Mouse (Mus musculus) kidney, postnatal 0 days (tissue): Measurements from ENCODE around the gene Kcnj1. TPM values are rescaled to one million over a fixed set of nuclear protein-coding genes. Genes with fewer than 3 reads are reported as not detected.
A peak's percentile ranks its signal among the peaks of the same experiment; 100 is the strongest.

Experiments used
- ATAC-seq: fragments of 200-750 bp; cut with Nextera tagmentation; replicated peaks from 2 replicates; pipeline ENCODE4 v1.8.0; 2017; ENCODE audit warnings: low read depth, moderate number of reproducible peaks, moderate TSS enrichment, moderate library complexity; ENCODE audit not compliant: low FRiP score
- DNase-seq: peaks from one replicate; pipeline ENCODE4 v3.0.0-alpha.2; 2016; ENCODE audit warnings: low spot score
- H3K27ac ChIP-seq: fragments of 300-500 bp; sonication (generic); 2 replicates; pipeline ENCODE4 v1.5.1; 2014; ENCODE audit warnings: mild to moderate bottlenecking
- H3K27me3 ChIP-seq: fragments of 300-500 bp; sonication (generic); 2 replicates; pipeline ENCODE4 v1.6.1; 2014; ENCODE audit warnings: low read length, mixed read lengths; ENCODE audit not compliant: insufficient read depth
- H3K36me3 ChIP-seq: fragments of 300-500 bp; sonication (generic); 2 replicates; pipeline ENCODE4 v1.6.1; 2014; ENCODE audit warnings: low read length, mixed read lengths; ENCODE audit not compliant: insufficient read depth
- H3K4me1 ChIP-seq: fragments of 300-500 bp; sonication (generic); replicated peaks from 2 replicates; pipeline ENCODE4 v1.6.1; 2014; ENCODE audit warnings: antibody characterized with exemption, low read length, mixed read lengths; ENCODE audit not compliant: insufficient read depth
- H3K4me2 ChIP-seq: fragments of 300-500 bp; sonication (generic); 2 replicates; pipeline ENCODE4 v1.6.1; 2014; ENCODE audit warnings: mild to moderate bottlenecking, low read length, moderate library complexity, mixed read lengths
- H3K4me3 ChIP-seq: fragments of 300-500 bp; sonication (generic); replicated peaks from 2 replicates; pipeline ENCODE4 v1.5.1; 2014; ENCODE audit warnings: low read depth, low read length
- H3K9ac ChIP-seq: fragments of 300-500 bp; sonication (generic); 2 replicates; pipeline ENCODE4 v1.6.1; 2014; ENCODE audit warnings: low read depth, low read length
- H3K9me3 ChIP-seq: fragments of 300-500 bp; sonication (generic); replicated peaks from 2 replicates; pipeline ENCODE4 v1.6.1; 2016; ENCODE audit warnings: low read length, inconsistent platforms, mixed read lengths
- CTCF ChIP-seq: IDR thresholded peaks from 2 replicates; pipeline ENCODE4 v1.5.1; 2016; ENCODE audit warnings: antibody characterized with exemption, low read depth, mild to moderate bottlenecking, moderate library complexity
- WGBS: fragments of 180-500 bp; shearing (Covaris S2); extraction: QIAGEN DNeasy Blood & Tissue Kit; methylation state at CpG from one replicate; pipeline ENCODE4 v1.1.7; 2014; 5-methylcytosine and 5-hydroxymethylcytosine counted together
- polyA plus RNA-seq: library from polyadenylated mRNA; unstranded; fragments of >200 nt; fragmentation: Nextera tagmentation; extraction: Ambion mirVana; gene quantifications from 2 replicates; pipeline ENCODE4 v1.2.1, GENCODE M21; 2015

Kcnj1 gene
- polyA plus RNA-seq, 1 experiment from 2014 or later: 35.9 TPM

- TF ChIP-seq CTCF: no peak
- peak overlapping the region; percentile 56 for H3K4me2 ChIP-seq
These were observed 29.4 kb upstream of the Kcnj1 start for GRCm38 (mm10) chr9:32342929-32343328.

GRCm38 (mm10) chr9:32344051-32344450, 28.2 kb upstream of the Kcnj1 start, which contains the start of gene Kcnj5:
TSS of gene Kcnj5 (minus strand) at chr9:32344350.
- Histone ChIP-seq H3K9me3 (no peaks in the 10 kb centered on the region), H3K4me2 (peak within 1 kb of the TSS; percentile 56), H3K4me3 (peak within 1 kb of the TSS; percentile 20), H3K27me3 (peaks cover 10% of the 10 kb centered on the region; the same call in 1 of the 2 replicates), H3K27ac (no peak within 1 kb of the TSS), H3K36me3 (no peaks in the 10 kb centered on the region), H3K9ac (0 out of 2 replicates have a peak within 1 kb of the TSS, but pooled peaks have one; percentile 27), H3K4me1 (peaks cover 14% of the 10 kb centered on the region)
- TF ChIP-seq CTCF: no peak
- WGBS: 3% methylated on average over 19 of the region's 20 CpGs
- ATAC-seq: no peak; the same call in 1 of the 2 replicates
- no peak for DNase-seq

More at GRCm38 (mm10) chr9:32342929-32343328, 29.4 kb upstream of the Kcnj1 start:
- Histone ChIP-seq H3K9ac (no peak overlapping the region), H3K4me3 (0 out of 2 replicates have a peak overlapping the region, but pooled peaks have one; percentile 20), H3K4me1 (peaks cover 14% of the 10 kb centered on the region), H3K27ac (no peak overlapping the region), H3K9me3 (no peaks in the 10 kb centered on the region), H3K27me3 (peaks cover 10% of the 10 kb centered on the region; the same call in 1 of the 2 replicates), H3K36me3 (no peaks in the 10 kb centered on the region)
- 12% methylated on average over 8 of the region's 8 CpGs for WGBS
- DNase-seq (peak; percentile 53), ATAC-seq (no peak)

DNA sequence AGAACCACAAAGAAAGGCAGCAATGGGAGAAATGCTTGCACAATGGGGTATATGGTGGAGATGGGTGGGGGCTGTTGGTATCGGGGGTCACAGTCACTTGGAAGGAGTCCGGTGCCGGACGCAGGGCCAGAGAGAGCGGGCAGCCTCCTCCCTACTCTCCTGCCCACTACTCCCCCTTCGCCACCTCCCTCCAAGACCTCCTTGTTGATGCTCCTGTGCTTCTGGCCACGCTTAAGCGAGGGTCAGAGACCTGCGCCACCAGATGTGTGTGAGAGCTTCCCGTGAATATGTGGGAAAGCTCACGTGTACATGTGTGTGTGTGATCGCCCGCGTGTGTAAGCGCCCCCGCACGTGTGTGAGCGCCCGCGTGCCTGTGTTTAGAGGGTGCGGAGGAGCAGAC, 27.8 kb upstream of the Kcnj1 start:
- 1% methylated on average over 21 of the region's 21 CpGs for WGBS
- H3K9me3 ChIP-seq: no peaks in the 10 kb centered on the region
- peak overlapping the region; percentile 56 for H3K4me2 ChIP-seq
- no peak for TF ChIP-seq CTCF
- H3K9ac ChIP-seq: no peak overlapping the region
- peaks cover 10% of the 10 kb centered on the region; the same call in 1 of the 2 replicates for H3K27me3 ChIP-seq
- DNase-seq (no peak), ATAC-seq (no peak; the same call in 1 of the 2 replicates)
- H3K27ac ChIP-seq: no peak overlapping the region
- peak overlapping the region; percentile 20 for H3K4me3 ChIP-seq
- H3K36me3 ChIP-seq: no peaks in the 10 kb centered on the region
- peaks cover 14% of the 10 kb centered on the region for H3K4me1 ChIP-seq

GRCm38 (mm10) chr9:32348096-32348495, 24.2 kb upstream of the Kcnj1 start:
- Histone ChIP-seq H3K9ac (no peak overlapping the region), H3K4me1 (peaks cover 10% of the 10 kb centered on the region), H3K36me3 (no peaks in the 10 kb centered on the region), H3K9me3 (no peaks in the 10 kb centered on the region), H3K27ac (no peak overlapping the region; the same call in 1 of the 2 replicates), H3K4me2 (no peak overlapping the region), H3K27me3 (0 out of 2 replicates have a peak, but pooled peaks cover 6% of the 10 kb centered on the region), H3K4me3 (no peak overlapping the region)
- ATAC-seq: no peak
- 0 out of 2 replicates have a peak, but pooled peaks have one; percentile 6 for TF ChIP-seq CTCF
- 45% methylated on average over 8 of the region's 8 CpGs for WGBS
- no peak for DNase-seq

- Histone ChIP-seq H3K9me3 (no peaks in the 10 kb centered on the region), H3K9ac (no peak overlapping the region), H3K27ac (no peak overlapping the region), H3K4me2 (no peak overlapping the region), H3K4me1 (no peaks in the 10 kb centered on the region; the same call in 1 of the 2 replicates), H3K36me3 (no peaks in the 10 kb centered on the region), H3K27me3 (no peaks in the 10 kb centered on the region), H3K4me3 (no peak overlapping the region)
- ATAC-seq (no peak), DNase-seq (no peak)
- TF ChIP-seq CTCF: no peak
- 84% methylated on average over 10 of the region's 10 CpGs for WGBS
These were observed 22.9 kb upstream of the Kcnj1 start for GRCm38 (mm10) chr9:32349344-32349743.

GRCm38 (mm10) chr9:32350332-32350731, 22.0 kb upstream of the Kcnj1 start:
- no peaks in the 10 kb centered on the region for H3K4me1 ChIP-seq
- TF ChIP-seq CTCF: peak; percentile 96
- H3K27me3 ChIP-seq: no peaks in the 10 kb centered on the region
- H3K4me3 ChIP-seq: no peak overlapping the region
- no peak overlapping the region for H3K9ac ChIP-seq
- no peaks in the 10 kb centered on the region for H3K36me3 ChIP-seq
- no peak overlapping the region for H3K27ac ChIP-seq
- H3K9me3 ChIP-seq: no peaks in the 10 kb centered on the region
- no peak overlapping the region for H3K4me2 ChIP-seq
- WGBS: 1% methylated on average over 6 of the region's 6 CpGs
- ATAC-seq (no peak; the same call in 1 of the 2 replicates), DNase-seq (peak; percentile 87)

DNA sequence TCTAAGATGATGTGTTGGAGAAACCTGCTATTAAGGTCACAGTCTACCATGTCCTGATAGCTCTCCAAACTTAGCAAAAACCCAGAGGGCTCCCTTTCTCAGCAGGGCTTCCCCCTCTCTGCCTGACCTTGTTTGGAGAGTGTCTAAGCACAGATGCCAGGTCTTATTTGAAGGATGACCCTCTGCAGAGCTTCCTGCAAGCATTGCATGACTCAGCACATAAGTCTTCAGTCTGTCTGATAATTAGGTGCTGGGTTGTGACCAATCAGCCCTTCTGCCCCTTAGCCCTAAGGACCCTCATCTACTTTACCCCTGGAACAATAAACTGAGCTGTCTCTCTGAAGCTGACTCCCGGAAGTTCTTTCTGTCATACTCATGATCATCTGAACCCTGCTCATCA, 11.5 kb upstream of the Kcnj1 start:
- no peaks in the 10 kb centered on the region for H3K36me3 ChIP-seq
- no peak for DNase-seq
- H3K9ac ChIP-seq: no peak overlapping the region
- H3K27me3 ChIP-seq: no peaks in the 10 kb centered on the region
- TF ChIP-seq CTCF: no peak
- H3K9me3 ChIP-seq: no peaks in the 10 kb centered on the region
- ATAC-seq: no peak
- no peak overlapping the region for H3K27ac ChIP-seq
- no peak overlapping the region for H3K4me2 ChIP-seq
- H3K4me1 ChIP-seq: no peaks in the 10 kb centered on the region
- H3K4me3 ChIP-seq: no peak overlapping the region
- 90% methylated on average over 1 of the region's 1 CpGs for WGBS
